Mouse (Mus musculus) urinary bladder, postnatal 14 days (tissue): ENCODE results near the gene Amd1.
A peak's percentile ranks its signal among the peaks of the same experiment; 100 is the strongest.

Experiments used
- DNase-seq: peaks from one replicate; pipeline ENCODE4 v3.0.0; 2021; ENCODE audit warnings: low spot score

Gene Amd1

GRCm38 (mm10) chr10:40302140-40302985, at the start of gene Amd1:
Amd1 (minus strand) TSS chr10:40302186.
- DNase-seq = peak; percentile 100

- no peak for DNase-seq
These were observed 49.2 kb upstream of the Amd1 start for GRCm38 (mm10) chr10:40351156-40351555.

GRCm38 (mm10) chr10:40350245-40350932, 48.4 kb upstream of the Amd1 start:
- DNase-seq = no peak

GRCm38 (mm10) chr10:40349631-40350177, 47.7 kb upstream of the Amd1 start:
- DNase-seq = peak; percentile 51

- peak; percentile 98 for DNase-seq
These were observed 46.9 kb upstream of the Amd1 start for GRCm38 (mm10) chr10:40348566-40349536.

GRCm38 (mm10) chr10:40347461-40347954, 45.5 kb upstream of the Amd1 start:
- DNase-seq = no peak

- no peak for DNase-seq
These were observed 44.9 kb upstream of the Amd1 start for GRCm38 (mm10) chr10:40346776-40347403.

- no peak for DNase-seq
These were observed 40.0 kb upstream of the Amd1 start for GRCm38 (mm10) chr10:40342036-40342435.

GRCm38 (mm10) chr10:40339351-40339964, 37.5 kb upstream of the Amd1 start, which contains the start of gene Cdk19:
Cdk19 (plus strand) TSS chr10:40339564.
- DNase-seq = peak; percentile 67

- no peak for DNase-seq
These were observed 30.9 kb upstream of the Amd1 start for GRCm38 (mm10) chr10:40332864-40333263.

GRCm38 (mm10) chr10:40330262-40330661, 28.3 kb upstream of the Amd1 start:
- DNase-seq = no peak

- peak; percentile 78 for DNase-seq
These were observed 26.1 kb upstream of the Amd1 start for GRCm38 (mm10) chr10:40328004-40328551.

- DNase-seq = no peak
These were observed 18.3 kb upstream of the Amd1 start for GRCm38 (mm10) chr10:40320306-40320705.

- no peak for DNase-seq
These were observed 15.0 kb upstream of the Amd1 start for GRCm38 (mm10) chr10:40316841-40317585.

GRCm38 (mm10) chr10:40312781-40313180, 10.8 kb upstream of the Amd1 start:
- no peak for DNase-seq

- DNase-seq = no peak
These were observed 8.1 kb upstream of the Amd1 start for GRCm38 (mm10) chr10:40309884-40310635.

- no peak for DNase-seq
These were observed 6.0 kb upstream of the Amd1 start for GRCm38 (mm10) chr10:40307826-40308583.

- DNase-seq = no peak
These were observed 4.0 kb upstream of the Amd1 start for GRCm38 (mm10) chr10:40305989-40306388.
